In the genomic region with DNA sequence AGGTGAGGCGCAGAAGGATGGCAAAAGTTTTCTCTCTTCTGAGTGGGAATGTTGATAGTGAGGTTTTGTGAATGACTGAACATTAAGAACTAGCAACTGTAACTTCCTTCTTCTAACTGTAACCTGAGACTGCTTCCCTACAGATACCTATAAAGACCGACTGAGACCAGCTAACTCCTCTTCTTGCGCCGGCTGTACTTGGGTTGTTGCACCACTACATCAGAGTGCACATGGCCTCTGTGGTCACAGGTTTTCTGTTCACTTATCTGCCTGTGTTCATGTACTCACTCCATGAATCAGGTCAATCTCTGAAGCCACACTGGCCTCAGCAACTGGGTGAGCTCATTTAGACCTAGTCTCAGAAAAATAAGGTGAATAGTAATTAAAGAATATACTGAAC, we compare ENCODE assay signal across 19 mouse cellular contexts. TPM values are rescaled to one million over a fixed set of nuclear protein-coding genes. Genes with fewer than 3 reads are reported as not detected.
"Had no signal": no experiment of that assay in that cellular context is flagged by ENCODE, and none has a peak within 500 bp of the region (broad histone marks: within the 10 kb centered on the region; RNA-seq: fewer than 3 reads in every experiment).

No protein-coding gene starts in this region.

- H3K27me3 ChIP-seq: lung, embryonic 15.5 days; midbrain, embryonic 13.5 days; midbrain, embryonic 15.5 days; neural tube, embryonic 12.5 days; stomach, embryonic 15.5 days had no signal

- H3K27ac ChIP-seq: lung, embryonic 15.5 days; midbrain, embryonic 13.5 days; midbrain, embryonic 15.5 days; neural tube, embryonic 12.5 days; stomach, embryonic 15.5 days; stomach, postnatal 0 days had no signal

- H3K4me3 ChIP-seq: lung, embryonic 15.5 days; megakaryocyte, embryonic 14.5 days; midbrain, embryonic 13.5 days; midbrain, embryonic 15.5 days; neural tube, embryonic 12.5 days; stomach, embryonic 15.5 days had no signal

- H3K36me3 ChIP-seq: lung, embryonic 15.5 days; midbrain, embryonic 13.5 days; midbrain, embryonic 15.5 days; neural tube, embryonic 12.5 days; stomach, embryonic 15.5 days had no signal

- H3K4me1 ChIP-seq: lung, embryonic 15.5 days; megakaryocyte, embryonic 14.5 days; midbrain, embryonic 13.5 days; midbrain, embryonic 15.5 days; neural tube, embryonic 12.5 days; stomach, embryonic 15.5 days had no signal

- DNase-seq: liver, postnatal 0 days; lung, adult 2 months; lung, postnatal 4 days; right cerebral cortex, postnatal 14 days; thymus, adult 2 months; thymus, postnatal 25 days; thymus, postnatal 4 days had no signal

- H3K4me2 ChIP-seq: lung, embryonic 15.5 days; midbrain, embryonic 11.5 days; midbrain, embryonic 13.5 days; midbrain, embryonic 15.5 days; neural tube, embryonic 12.5 days; stomach, embryonic 15.5 days had no signal

- ATAC-seq: liver, postnatal 0 days; lung, postnatal 0 days; midbrain, embryonic 13.5 days; midbrain, embryonic 15.5 days had no signal

- H3K9ac ChIP-seq: liver, postnatal 0 days; lung, embryonic 15.5 days; midbrain, embryonic 13.5 days; midbrain, embryonic 15.5 days; neural tube, embryonic 12.5 days; stomach, embryonic 15.5 days had no signal

- H3K9me3 ChIP-seq: lung, embryonic 15.5 days; megakaryocyte, embryonic 14.5 days; midbrain, embryonic 13.5 days; midbrain, embryonic 15.5 days; neural tube, embryonic 12.5 days; stomach, embryonic 15.5 days had no signal

RNA-seq across cellular contexts. Expression of a gene that starts 51.6 kb away (rescaled TPM):
- total RNA-seq: midbrain, postnatal 0 days; monocyte, adult 5-6 weeks had no signal
- polyA plus RNA-seq: liver, postnatal 0 days; lung, embryonic 15.5 days; lung, postnatal 0 days; midbrain, embryonic 11.5 days; midbrain, embryonic 13.5 days; midbrain, embryonic 15.5 days; midbrain, postnatal 0 days; neural tube, embryonic 12.5 days; neural tube, embryonic 14.5 days; stomach, embryonic 15.5 days; stomach, postnatal 0 days had no signal
